Mouse (Mus musculus) kidney, adult 2 months (tissue): ENCODE results near the gene Mmp20. TPM values are rescaled to one million over a fixed set of nuclear protein-coding genes. Genes with fewer than 3 reads are reported as not detected.
A peak's percentile ranks its signal among the peaks of the same experiment; 100 is the strongest.

Experiments
- DNase-seq: peaks from one replicate; pipeline ENCODE4 v3.0.0; 2021
- H3K27ac ChIP-seq: fragments of 200-500 bp; 2 replicates; pipeline ENCODE4 v1.5.1; 2012; ENCODE audit warnings: low read depth, low read length, control low read depth, inconsistent platforms; ENCODE audit not compliant: insufficient read depth
- H3K27me3 ChIP-seq: fragments of 200-500 bp; replicated peaks from 2 replicates; pipeline ENCODE4 v1.6.1; 2012; ENCODE audit warnings: mild to moderate bottlenecking, moderate library complexity, low read length, inconsistent platforms; ENCODE audit not compliant: control insufficient read depth, insufficient read depth
- H3K36me3 ChIP-seq: fragments of 200-500 bp; 2 replicates; pipeline ENCODE4 v1.6.1; 2012; ENCODE audit warnings: mild to moderate bottlenecking, moderate library complexity, low read length, inconsistent platforms; ENCODE audit not compliant: control insufficient read depth, insufficient read depth
- H3K4me1 ChIP-seq: fragments of 200-500 bp; 2 replicates; pipeline ENCODE4 v1.6.1; 2011; ENCODE audit warnings: low read length; ENCODE audit not compliant: control insufficient read depth, insufficient read depth
- H3K4me3 ChIP-seq: fragments of 200-500 bp; 2 replicates; pipeline ENCODE4 v1.5.1; 2011; ENCODE audit warnings: mild to moderate bottlenecking, low read depth, low read length, control low read depth; ENCODE audit not compliant: insufficient read depth
- CTCF ChIP-seq: fragments of 200-500 bp; conservative IDR thresholded peaks from 2 replicates; pipeline ENCODE4 v1.5.1; 2011; ENCODE audit warnings: low read depth, mild to moderate bottlenecking, control low read depth, low read length, moderate library complexity, mixed read lengths; ENCODE audit not compliant: insufficient read depth, insufficient read length
- POLR2A ChIP-seq: fragments of 200-500 bp; IDR thresholded peaks from one replicate; pipeline ENCODE4 v1.6.1; 2011; ENCODE audit warnings: low read depth, low read length, control low read depth
- WGBS: fragments of 180-500 bp; shearing (Covaris S2); methylation state at CpG from one replicate; pipeline ENCODE4 v1.1.7; 2018; 5-methylcytosine and 5-hydroxymethylcytosine counted together
- polyA plus RNA-seq: library from polyadenylated mRNA; depleted of rRNA; stranded (reverse); fragments of >200 nt; gene quantifications from 2 replicates; pipeline ENCODE4 v1.2.3, GENCODE M21; 2012

Mmp20 gene
- polyA plus RNA-seq, 1 experiment = not detected

GRCm38 (mm10) chr9:7622582-7622981 is 5.4 kb upstream of the Mmp20 start:
- Histone ChIP-seq H3K4me1 (no peaks in the 10 kb centered on the region), H3K27me3 (no peaks in the 10 kb centered on the region), H3K4me3 (no peak overlapping the region), H3K36me3 (no peaks in the 10 kb centered on the region), H3K27ac (no peak overlapping the region)
- no peak for TF ChIP-seq POLR2A
- no peak for TF ChIP-seq CTCF
- WGBS = 74% methylated on average over 3 of the region's 3 CpGs
- no peak for DNase-seq

DNA sequence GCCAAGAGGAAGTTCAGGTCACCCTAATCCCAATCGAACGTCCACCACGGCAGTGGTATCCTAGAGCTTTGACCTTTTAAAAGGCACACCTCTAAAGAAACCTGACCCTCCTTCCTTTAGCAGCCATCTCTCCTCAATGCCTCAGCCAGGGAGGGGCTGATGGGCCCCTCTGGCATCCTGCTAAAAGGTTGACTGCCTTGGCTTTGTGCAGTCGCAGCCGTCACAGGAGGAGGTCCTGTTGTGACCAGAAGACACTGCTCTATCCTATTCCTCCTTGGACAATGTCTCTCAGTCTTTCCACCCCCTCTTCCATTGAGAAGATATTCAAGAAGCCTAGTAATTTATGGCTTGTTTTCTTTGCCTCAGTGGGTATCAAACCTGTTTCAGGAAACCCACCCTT is 5.9 kb downstream of the Mmp20 start:
- 30% methylated on average over 5 of the region's 5 CpGs for WGBS
- no peak for DNase-seq
- no peaks in the 10 kb centered on the region for H3K27me3 ChIP-seq
- H3K4me3 ChIP-seq = no peak overlapping the region
- no peaks in the 10 kb centered on the region for H3K36me3 ChIP-seq
- TF ChIP-seq POLR2A = no peak
- TF ChIP-seq CTCF = no peak
- no peak overlapping the region for H3K27ac ChIP-seq
- no peaks in the 10 kb centered on the region for H3K4me1 ChIP-seq

DNA sequence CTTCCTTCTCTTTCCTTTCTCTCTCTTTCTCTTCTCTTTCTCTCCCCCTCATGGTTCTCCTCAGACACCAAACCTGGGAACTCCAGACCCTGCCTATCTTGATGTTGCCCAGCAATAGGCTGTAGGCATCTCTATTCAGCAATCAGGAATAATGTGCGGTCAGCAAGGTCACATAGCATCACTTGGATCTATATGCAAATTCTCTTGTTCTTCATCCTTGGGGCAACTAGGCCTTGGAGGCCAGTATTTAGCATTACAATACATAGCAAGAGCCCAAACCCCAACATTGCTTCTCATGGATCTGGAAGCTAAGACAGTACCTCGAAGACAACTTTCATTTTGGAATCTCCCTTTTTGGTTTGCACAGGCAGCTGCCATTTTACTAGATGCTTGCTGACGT is 19.9 kb downstream of the Mmp20 start:
- Histone ChIP-seq H3K4me1 (peaks cover 3% of the 10 kb centered on the region; the same call in 1 of the 2 replicates), H3K36me3 (no peaks in the 10 kb centered on the region), H3K4me3 (no peak overlapping the region), H3K27me3 (no peaks in the 10 kb centered on the region), H3K27ac (no peak overlapping the region)
- DNase-seq = no peak
- 90% methylated on average over 3 of the region's 3 CpGs for WGBS
- TF ChIP-seq CTCF (no peak), POLR2A (no peak)

GRCm38 (mm10) chr9:7650397-7651180 is 22.6 kb downstream of the Mmp20 start:
- peaks cover 3% of the 10 kb centered on the region; the same call in 1 of the 2 replicates for H3K4me1 ChIP-seq
- TF ChIP-seq CTCF = no peak
- no peak for TF ChIP-seq POLR2A
- H3K36me3 ChIP-seq = no peaks in the 10 kb centered on the region
- WGBS = 46% methylated on average over 5 of the region's 5 CpGs
- no peak overlapping the region for H3K4me3 ChIP-seq
- DNase-seq = peak; percentile 88
- peak overlapping the region; percentile 9; the same call in 1 of the 2 replicates for H3K27ac ChIP-seq
- H3K27me3 ChIP-seq = no peaks in the 10 kb centered on the region

DNA sequence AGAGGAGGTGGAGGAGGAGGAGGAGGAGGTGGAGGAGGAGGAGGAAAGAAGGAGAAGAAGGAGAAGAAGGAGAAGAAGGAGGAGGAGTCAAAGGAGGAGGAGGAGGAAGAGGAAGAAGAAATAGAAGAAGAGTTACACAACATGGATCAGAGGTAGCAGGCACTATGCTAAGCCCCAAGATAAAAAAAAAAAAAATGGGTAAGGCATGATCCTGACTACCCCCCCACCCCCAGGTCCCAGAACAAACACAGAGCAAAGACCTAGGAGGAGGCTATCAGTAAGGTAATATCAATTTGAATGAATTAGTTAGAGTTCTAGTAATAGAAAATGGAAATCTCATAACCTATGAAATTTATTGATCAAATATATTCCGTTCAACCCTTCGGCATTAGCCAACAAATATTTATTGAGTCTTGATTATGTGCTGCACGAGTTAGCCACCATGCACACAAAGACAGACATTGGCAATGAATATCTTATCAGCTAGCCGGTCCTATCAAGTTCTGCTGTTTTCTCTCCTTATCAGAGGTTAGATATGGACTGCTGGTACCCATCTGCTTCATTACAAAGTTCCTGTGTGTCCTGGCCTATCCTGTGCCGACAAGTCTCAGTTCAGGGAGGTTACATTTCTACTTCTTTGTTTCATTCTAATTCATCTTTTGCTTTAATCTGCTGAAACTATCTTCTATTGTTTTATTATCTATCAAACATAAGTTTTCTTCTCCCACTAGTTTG is 24.5 kb downstream of the Mmp20 start:
- no peak for DNase-seq

GRCm38 (mm10) chr9:7657946-7658345 is 29.9 kb downstream of the Mmp20 start:
- Histone ChIP-seq H3K27me3 (no peaks in the 10 kb centered on the region), H3K36me3 (no peaks in the 10 kb centered on the region), H3K4me1 (peaks cover 7% of the 10 kb centered on the region; the same call in 1 of the 2 replicates), H3K4me3 (no peak overlapping the region), H3K27ac (no peak overlapping the region)
- DNase-seq = no peak
- no peak for TF ChIP-seq CTCF
- TF ChIP-seq POLR2A = no peak
- 49% methylated on average over 4 of the region's 4 CpGs for WGBS

More for the DNA sequence above, 24.5 kb downstream of the Mmp20 start:
- H3K27me3 ChIP-seq = no peaks in the 10 kb centered on the region
- H3K4me1 ChIP-seq = peaks cover 3% of the 10 kb centered on the region; the same call in 1 of the 2 replicates
- no peak overlapping the region for H3K27ac ChIP-seq
- no peaks in the 10 kb centered on the region for H3K36me3 ChIP-seq
- TF ChIP-seq POLR2A = no peak
- TF ChIP-seq CTCF = no peak
- H3K4me3 ChIP-seq = no peak overlapping the region
- WGBS = 92% methylated on average over 5 of the region's 5 CpGs

GRCm38 (mm10) chr9:7659469-7660020 is 31.5 kb downstream of the Mmp20 start:
- TF ChIP-seq POLR2A (no peak), CTCF (no peak)
- 86% methylated on average over 6 of the region's 6 CpGs for WGBS
- no peak for DNase-seq

More at GRCm38 (mm10) chr9:7659469-7660020, 31.5 kb downstream of the Mmp20 start:
- Histone ChIP-seq H3K4me1 (peaks cover 7% of the 10 kb centered on the region; the same call in 1 of the 2 replicates), H3K27me3 (no peaks in the 10 kb centered on the region), H3K4me3 (no peak overlapping the region), H3K27ac (no peak overlapping the region), H3K36me3 (no peaks in the 10 kb centered on the region)
